Mouse (Mus musculus): ENCODE measurements at regions not wholly inside any gene's neighbourhood (a gene's known extent, or its start where the extent isn't known, plus 50 kb on each side); places are given as distances from the start of the nearest gene placed in this dataset.

DNA sequence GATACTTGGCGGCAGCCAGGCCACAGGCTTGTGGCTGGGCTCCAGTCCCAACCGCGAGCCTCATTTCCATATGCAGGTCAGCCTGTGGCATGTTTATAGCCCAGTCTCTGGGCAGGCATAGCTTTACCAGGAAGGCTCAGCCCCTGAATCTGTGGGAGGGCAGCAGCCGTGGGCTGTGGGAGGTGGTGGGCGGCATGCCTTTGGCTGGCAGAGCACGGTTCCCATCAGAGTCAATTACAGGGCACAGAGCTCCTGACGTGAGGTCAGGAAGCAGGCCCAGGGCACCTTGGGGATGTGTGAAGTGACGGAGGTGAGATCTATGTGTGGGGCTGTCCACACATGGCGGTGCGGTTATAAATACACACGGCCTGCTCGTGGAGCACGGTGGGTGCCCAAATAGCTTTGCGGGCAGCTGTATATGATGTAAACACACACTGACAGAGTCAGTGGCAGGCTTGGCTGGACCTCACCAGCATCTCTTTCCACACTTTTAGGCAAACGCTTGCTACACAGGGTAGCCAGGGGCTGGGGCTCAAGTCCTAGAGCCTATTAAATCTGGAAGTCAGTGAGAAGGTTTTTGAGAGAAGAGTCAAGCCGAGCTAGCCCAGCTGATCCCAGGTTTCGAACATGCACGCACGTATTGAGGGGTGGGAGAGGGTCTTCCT, 71.8 kb downstream of the Gm525 start:
- no peak for DNase-seq (ENCODE audit: low spot score)

DNA sequence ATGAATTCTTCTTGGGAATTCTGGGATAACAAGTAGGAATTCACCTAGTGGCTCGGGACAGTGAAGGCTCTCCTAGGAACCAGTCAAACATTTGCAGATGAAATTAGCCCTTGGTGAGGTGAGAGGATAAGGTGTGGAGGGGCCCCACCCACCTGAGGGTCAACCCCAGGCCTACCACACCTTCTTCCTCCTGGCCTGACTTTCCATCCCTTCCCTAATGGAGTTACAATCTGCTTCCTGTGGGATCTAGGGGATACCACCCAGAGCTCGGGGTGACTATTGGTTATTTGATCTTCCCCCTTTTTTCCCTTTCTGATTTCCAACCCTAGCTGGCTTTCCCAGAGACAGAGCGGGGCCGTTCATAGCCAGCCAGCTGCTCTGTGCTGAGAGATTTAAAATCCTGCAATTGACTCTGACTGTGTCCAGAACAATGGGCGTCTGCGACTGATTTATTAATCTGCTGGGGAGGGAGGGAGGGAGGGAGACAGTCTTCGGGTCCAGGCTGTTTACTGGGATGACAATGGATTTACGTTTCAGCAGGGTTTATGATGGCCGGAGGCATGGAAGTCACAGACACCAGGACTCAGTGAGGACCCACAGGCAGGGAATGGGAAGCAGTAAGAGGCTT, 69.0 kb downstream of the Gm525 start:
- no peak for DNase-seq (ENCODE audit: low spot score)
